Mouse (Mus musculus): ENCODE measurements around the gene Slc9a8.

Gene Slc9a8

GRCm38 (mm10) chr2:167415970-167416563 is 5.4 kb upstream of the Slc9a8 start:
- no peak for DNase-seq (ENCODE audit: low read depth, low spot score)

GRCm38 (mm10) chr2:167417048-167417447 is 4.5 kb upstream of the Slc9a8 start:
- DNase-seq (ENCODE audit: low read depth, low spot score) = no peak

GRCm38 (mm10) chr2:167417694-167418093 is 3.8 kb upstream of the Slc9a8 start:
- no peak for DNase-seq (ENCODE audit: low read depth, low spot score)

GRCm38 (mm10) chr2:167419204-167419603 is 2.3 kb upstream of the Slc9a8 start:
- peak; percentile 84 for DNase-seq (ENCODE audit: low read depth, low spot score)

- no peak for DNase-seq (ENCODE audit: low read depth, low spot score)
These were observed 686 bp upstream of the Slc9a8 start for GRCm38 (mm10) chr2:167420811-167421241.

GRCm38 (mm10) chr2:167422150-167422470 is 598 bp downstream of the Slc9a8 start:
- DNase-seq (ENCODE audit: low read depth, low spot score) = no peak

- DNase-seq (ENCODE audit: low read depth, low spot score) = no peak
These were observed 1.6 kb downstream of the Slc9a8 start for GRCm38 (mm10) chr2:167423031-167423611.

GRCm38 (mm10) chr2:167424040-167424439 is 2.5 kb downstream of the Slc9a8 start:
- no peak for DNase-seq (ENCODE audit: low read depth, low spot score)

GRCm38 (mm10) chr2:167424516-167424915 is 3.0 kb downstream of the Slc9a8 start:
- no peak for DNase-seq (ENCODE audit: low read depth, low spot score)

- DNase-seq (ENCODE audit: low read depth, low spot score) = no peak
These were observed 3.9 kb downstream of the Slc9a8 start for GRCm38 (mm10) chr2:167425407-167425806.

- no peak for DNase-seq (ENCODE audit: low read depth, low spot score)
These were observed 8.1 kb downstream of the Slc9a8 start for GRCm38 (mm10) chr2:167429596-167429995.

- DNase-seq (ENCODE audit: low read depth, low spot score) = no peak
These were observed 9.4 kb downstream of the Slc9a8 start for GRCm38 (mm10) chr2:167430737-167431417.

- DNase-seq (ENCODE audit: low read depth, low spot score) = no peak
These were observed 9.9 kb downstream of the Slc9a8 start for GRCm38 (mm10) chr2:167431418-167431776.

- no peak for DNase-seq (ENCODE audit: low read depth, low spot score)
These were observed 13.1 kb downstream of the Slc9a8 start for GRCm38 (mm10) chr2:167434570-167434969.

- DNase-seq (ENCODE audit: low read depth, low spot score) = no peak
These were observed 14.1 kb downstream of the Slc9a8 start for GRCm38 (mm10) chr2:167435631-167436030.

- no peak for DNase-seq (ENCODE audit: low read depth, low spot score)
These were observed 14.9 kb downstream of the Slc9a8 start for GRCm38 (mm10) chr2:167436371-167436770.

GRCm38 (mm10) chr2:167439422-167439821 is 17.9 kb downstream of the Slc9a8 start:
- no peak for DNase-seq (ENCODE audit: low read depth, low spot score)

- no peak for DNase-seq (ENCODE audit: low read depth, low spot score)
These were observed 22.1 kb downstream of the Slc9a8 start for GRCm38 (mm10) chr2:167443411-167444193.

GRCm38 (mm10) chr2:167445911-167446780 is 24.6 kb downstream of the Slc9a8 start:
- DNase-seq (ENCODE audit: low read depth, low spot score) = no peak

GRCm38 (mm10) chr2:167447207-167447606 is 25.7 kb downstream of the Slc9a8 start:
- DNase-seq (ENCODE audit: low read depth, low spot score) = no peak

GRCm38 (mm10) chr2:167447629-167448028 is 26.1 kb downstream of the Slc9a8 start:
- DNase-seq (ENCODE audit: low read depth, low spot score) = no peak

Measured in c-Kit-negative CD71-positive TER-119-positive erythroid progenitor cells, embryonic 14.5 days (primary cell).